Mouse (Mus musculus): Measurements from ENCODE around the gene Stxbp5l. TPM values are rescaled to one million over a fixed set of nuclear protein-coding genes. Genes with fewer than 3 reads are reported as not detected.
"Not testable (repeated sequence)": the region's sequence is repeated elsewhere in the genome, so short reads cannot be mapped to it uniquely, and the experiment has no call there.

The Stxbp5l gene
- polyA plus RNA-seq, 1 experiment from 2014 or later, result 5.5 TPM

DNA sequence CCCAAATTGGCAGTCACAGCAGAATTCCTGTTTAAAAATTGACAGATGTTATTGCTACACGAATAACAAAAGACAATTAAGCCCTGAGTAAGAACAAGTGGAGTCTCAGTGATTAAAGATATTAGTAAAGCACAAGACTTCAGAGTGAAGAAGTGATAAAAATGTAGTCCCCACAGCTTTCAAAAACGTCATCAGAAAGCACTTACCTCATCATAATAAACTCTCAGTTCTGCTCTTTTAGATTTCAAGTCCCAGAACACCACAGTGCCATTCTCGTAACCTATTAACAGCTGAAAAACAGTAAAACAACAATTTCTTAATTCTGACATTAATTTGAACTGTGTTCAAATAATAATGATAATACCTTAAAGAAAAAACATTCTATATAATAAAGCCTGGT is 123.1 kb downstream of the Stxbp5l start:
- no peak for ATAC-seq (ENCODE audit: low FRiP score)
- Histone ChIP-seq H3K27me3 (no peaks in the 10 kb centered on the region), H3K9ac (no peak overlapping the region), H3K9me3 (replicated peaks) (no peaks in the 10 kb centered on the region), H3K27ac (no peak overlapping the region), H3K36me3 (no peaks in the 10 kb centered on the region), H3K4me2 (replicated peaks) (no peak overlapping the region), H3K4me3 (no peak overlapping the region), H3K4me1 (no peaks in the 10 kb centered on the region)
- 73% methylated on average over 3 of the region's 3 CpGs for WGBS

DNA sequence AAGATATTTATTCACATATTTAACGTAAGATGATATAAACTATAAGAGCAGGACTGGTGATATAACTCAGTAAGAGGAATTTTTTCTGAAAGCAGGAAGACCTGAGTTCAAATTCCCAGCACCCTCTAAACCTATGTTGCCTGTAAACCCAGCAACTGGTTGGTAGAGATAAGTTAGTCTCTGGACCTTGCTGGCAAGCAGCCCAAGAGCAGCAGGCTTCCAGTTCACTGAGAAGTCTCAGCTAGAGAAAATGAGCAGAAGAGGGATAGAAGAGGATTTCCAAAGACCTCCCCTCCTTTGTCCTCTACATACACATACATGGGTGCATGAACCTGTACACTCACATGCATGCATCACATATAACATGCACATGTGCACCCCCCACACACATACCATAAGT is 165.6 kb downstream of the Stxbp5l start:
- H3K27ac ChIP-seq, result no peak overlapping the region
- no peaks in the 10 kb centered on the region for H3K27me3 ChIP-seq
- no peak overlapping the region for H3K9ac ChIP-seq
- H3K4me3 ChIP-seq, result no peak overlapping the region
- no peaks in the 10 kb centered on the region for H3K9me3 ChIP-seq (replicated peaks)
- no peaks in the 10 kb centered on the region for H3K36me3 ChIP-seq
- H3K4me1 ChIP-seq, result no peaks in the 10 kb centered on the region
- 86% methylated on average over 1 of the region's 1 CpGs for WGBS
- no peak for ATAC-seq (ENCODE audit: low FRiP score)
- H3K4me2 ChIP-seq (replicated peaks), result no peak overlapping the region

DNA sequence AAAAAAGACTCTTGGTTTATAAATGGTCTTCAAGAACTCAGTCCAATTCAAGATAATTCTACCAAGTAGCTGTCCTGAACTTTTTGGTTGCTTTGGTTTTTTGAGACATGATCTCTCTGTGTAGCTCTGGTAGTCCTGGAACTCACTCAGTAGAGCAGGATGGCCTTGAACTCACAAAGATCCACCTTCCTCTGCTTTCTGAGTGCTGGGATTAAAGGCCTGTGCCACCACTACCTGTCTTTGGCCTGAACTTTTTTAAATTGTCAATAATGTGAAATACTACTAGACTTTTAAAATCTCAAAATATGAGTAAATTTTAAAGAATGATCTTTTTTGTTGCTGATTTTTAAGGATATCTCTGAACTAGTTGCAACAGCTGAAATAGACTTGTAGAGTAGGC is 176.0 kb downstream of the Stxbp5l start:
- Histone ChIP-seq H3K36me3 (no peaks in the 10 kb centered on the region), H3K27ac (no peak overlapping the region), H3K9ac (no peak overlapping the region), H3K4me1 (no peaks in the 10 kb centered on the region), H3K27me3 (no peaks in the 10 kb centered on the region), H3K4me3 (no peak overlapping the region), H3K9me3 (replicated peaks) (no peaks in the 10 kb centered on the region), H3K4me2 (replicated peaks) (no peak overlapping the region)
- ATAC-seq (ENCODE audit: low FRiP score), result no peak

DNA sequence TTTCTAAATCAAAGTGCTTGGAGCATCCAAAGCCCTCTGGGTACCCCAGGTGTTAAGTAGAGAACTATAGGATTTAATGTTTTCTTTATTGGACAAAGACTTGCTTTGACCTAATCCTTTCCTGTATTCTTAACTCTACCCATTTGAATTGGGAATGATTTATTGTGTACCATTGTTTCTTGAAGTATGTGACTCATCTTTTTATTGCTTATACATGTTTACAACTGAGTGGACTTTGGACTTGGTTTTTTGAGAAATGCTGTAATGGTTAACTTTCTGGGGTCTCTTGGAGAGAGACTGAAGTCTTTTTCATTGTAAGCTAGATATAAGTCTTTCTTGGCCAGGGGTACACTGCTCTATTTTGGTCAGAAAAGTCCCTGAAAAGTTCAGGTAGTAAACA is 190.6 kb downstream of the Stxbp5l start:
- no peak overlapping the region for H3K9ac ChIP-seq
- H3K36me3 ChIP-seq, result no peaks in the 10 kb centered on the region
- H3K4me3 ChIP-seq, result no peak overlapping the region
- H3K9me3 ChIP-seq (replicated peaks), result no peaks in the 10 kb centered on the region
- no peak overlapping the region for H3K4me2 ChIP-seq (replicated peaks)
- H3K27ac ChIP-seq, result no peak overlapping the region
- H3K27me3 ChIP-seq, result no peaks in the 10 kb centered on the region
- no peaks in the 10 kb centered on the region for H3K4me1 ChIP-seq
- no peak for ATAC-seq (ENCODE audit: low FRiP score)

DNA sequence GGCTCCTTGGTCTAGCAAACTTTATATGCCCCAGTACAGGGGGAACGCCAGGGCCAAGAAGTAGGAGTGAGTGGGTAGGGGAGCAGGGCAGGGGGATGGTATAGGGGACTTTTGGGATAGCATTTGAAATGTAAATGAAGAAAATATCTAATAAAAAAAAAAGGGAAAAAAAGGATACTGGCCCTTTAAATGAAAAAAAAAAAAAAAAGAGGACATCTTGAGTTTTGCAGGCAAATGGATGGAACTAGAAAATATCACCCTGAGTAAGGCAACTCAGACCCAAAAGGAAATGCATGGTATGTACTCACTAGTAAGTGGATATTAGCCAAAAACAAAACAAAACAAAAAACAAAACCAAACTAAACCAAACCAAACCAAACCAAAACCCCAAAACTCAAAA is 259.6 kb downstream of the Stxbp5l start:
- H3K4me1 ChIP-seq; H3K4me2 ChIP-seq (replicated peaks); H3K9ac ChIP-seq; ATAC-seq (ENCODE audit: low FRiP score); H3K9me3 ChIP-seq (replicated peaks); H3K4me3 ChIP-seq; H3K27me3 ChIP-seq; H3K27ac ChIP-seq; H3K36me3 ChIP-seq: not testable (repeated sequence)
- 74% methylated on average over 1 of the region's 1 CpGs for WGBS

DNA sequence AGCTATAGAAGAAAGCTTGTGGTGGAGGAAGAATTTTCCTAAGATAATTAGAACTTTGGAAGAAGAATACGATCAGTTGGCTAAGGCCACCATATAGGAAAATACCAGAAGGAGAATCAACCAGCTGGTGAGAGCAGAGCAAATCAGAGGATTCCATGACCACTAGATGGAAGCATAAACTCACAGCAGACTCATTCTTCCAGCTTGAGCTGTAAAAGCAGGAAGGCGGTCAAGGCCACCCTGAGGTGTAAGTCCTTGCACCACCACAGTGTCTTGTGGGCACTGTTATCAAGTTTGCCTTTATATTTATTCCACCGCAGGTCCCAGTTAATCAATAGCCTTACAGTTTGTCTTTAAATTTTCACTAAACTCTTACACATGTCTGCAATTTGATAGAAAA is 275.5 kb downstream of the Stxbp5l start:
- H3K9me3 ChIP-seq (replicated peaks), result no peaks in the 10 kb centered on the region
- H3K4me3 ChIP-seq, result no peak overlapping the region
- WGBS, result 39% methylated on average over 3 of the region's 3 CpGs
- no peaks in the 10 kb centered on the region for H3K36me3 ChIP-seq
- H3K4me2 ChIP-seq (replicated peaks), result no peak overlapping the region
- H3K9ac ChIP-seq, result no peak overlapping the region
- H3K4me1 ChIP-seq, result no peaks in the 10 kb centered on the region
- no peaks in the 10 kb centered on the region for H3K27me3 ChIP-seq
- H3K27ac ChIP-seq, result no peak overlapping the region
- peak; percentile 87 for ATAC-seq (ENCODE audit: low FRiP score)

DNA sequence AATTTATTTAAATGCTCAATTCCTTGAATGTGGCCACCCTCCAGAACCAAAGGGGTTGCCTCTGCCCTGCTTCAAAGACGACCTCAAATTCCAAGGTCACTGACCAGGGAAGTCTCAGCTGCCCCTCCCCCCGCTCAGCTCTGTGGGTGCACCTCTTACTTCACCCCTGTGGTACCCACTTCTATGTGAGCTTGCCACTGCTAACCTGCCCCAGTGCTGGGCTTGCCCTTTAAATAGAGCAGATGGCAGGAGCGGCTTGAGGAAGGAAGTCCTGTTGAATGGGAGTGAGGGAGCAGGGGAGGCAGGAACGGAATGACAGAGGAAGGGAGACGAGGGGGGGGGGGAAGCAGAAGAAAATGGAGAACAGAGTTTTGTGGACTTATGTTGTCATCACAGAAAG is 276.0 kb downstream of the Stxbp5l start:
- H3K4me2 ChIP-seq (replicated peaks), result no peak overlapping the region
- H3K4me3 ChIP-seq, result no peak overlapping the region
- H3K27ac ChIP-seq, result no peak overlapping the region
- H3K27me3 ChIP-seq, result no peaks in the 10 kb centered on the region
- no peaks in the 10 kb centered on the region for H3K36me3 ChIP-seq
- no peaks in the 10 kb centered on the region for H3K4me1 ChIP-seq
- no peak overlapping the region for H3K9ac ChIP-seq
- ATAC-seq (ENCODE audit: low FRiP score), result no peak
- WGBS, result 25% methylated on average over 5 of the region's 5 CpGs
- H3K9me3 ChIP-seq (replicated peaks), result no peaks in the 10 kb centered on the region

DNA sequence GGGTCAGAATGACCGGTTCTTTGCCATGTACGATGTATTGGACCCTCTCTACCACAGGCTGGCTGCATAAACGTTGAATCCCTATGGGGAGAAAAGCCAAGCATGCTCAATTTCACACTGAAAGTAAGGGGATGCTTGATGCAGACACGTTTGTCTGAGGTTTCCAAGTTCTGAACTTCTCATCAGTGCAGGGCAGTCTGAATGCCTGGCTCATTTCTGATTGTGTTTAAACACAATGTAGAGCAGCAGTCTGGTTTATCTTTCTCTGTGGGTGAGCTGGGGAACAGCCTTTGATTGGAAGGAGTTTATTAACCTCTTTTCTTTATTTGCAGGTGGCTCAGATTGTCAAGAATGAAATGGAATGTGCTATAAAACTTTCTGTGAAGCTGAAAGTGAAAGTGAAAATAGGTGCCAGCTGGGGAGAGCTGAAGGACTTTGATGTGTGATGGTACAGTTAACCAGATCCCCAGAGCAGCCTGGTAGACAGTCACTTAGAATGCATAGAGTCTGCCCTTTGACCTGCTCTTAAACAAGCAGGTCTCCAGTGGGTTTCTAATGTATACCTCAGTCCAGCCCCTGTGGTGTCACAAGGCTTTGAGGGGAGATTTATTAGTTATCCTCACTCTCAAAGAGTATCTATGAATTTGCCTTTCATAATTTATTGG is 290.5 kb downstream of the Stxbp5l start:
- Histone ChIP-seq H3K9me3 (replicated peaks) (peaks cover 1% of the 10 kb centered on the region; the same call in 1 of the 2 replicates), H3K4me1 (no peaks in the 10 kb centered on the region), H3K4me3 (no peak overlapping the region), H3K4me2 (replicated peaks) (no peak overlapping the region), H3K27me3 (no peaks in the 10 kb centered on the region), H3K36me3 (peaks cover 15% of the 10 kb centered on the region; the same call in 1 of the 2 replicates), H3K27ac (no peak overlapping the region), H3K9ac (no peak overlapping the region)
- ATAC-seq (ENCODE audit: low FRiP score), result no peak
- 81% methylated on average over 4 of the region's 4 CpGs for WGBS

DNA sequence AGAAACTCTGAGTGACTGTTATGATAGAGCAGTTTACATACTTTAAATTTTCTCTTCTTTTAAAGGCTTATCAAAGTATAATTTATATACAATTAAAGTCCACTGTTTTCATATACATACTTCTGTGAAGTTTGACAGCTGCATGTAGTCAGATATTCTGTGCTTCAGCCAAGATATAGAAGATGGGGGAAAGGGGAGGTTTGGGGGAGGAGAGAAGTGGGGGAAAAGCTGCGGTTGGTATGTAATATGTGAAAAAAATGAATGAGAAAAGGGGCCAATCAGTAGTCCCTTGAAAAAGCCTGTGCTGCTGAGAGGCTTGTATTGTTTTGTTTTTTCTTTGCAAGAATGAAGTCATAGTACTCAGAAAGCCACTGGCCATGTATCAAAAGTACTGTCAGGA is 295.1 kb downstream of the Stxbp5l start:
- 84% methylated on average over 1 of the region's 1 CpGs for WGBS
- no peak for ATAC-seq (ENCODE audit: low FRiP score)
- Histone ChIP-seq H3K4me1 (no peaks in the 10 kb centered on the region), H3K9ac (no peak overlapping the region), H3K36me3 (peaks cover 28% of the 10 kb centered on the region), H3K4me3 (no peak overlapping the region), H3K4me2 (replicated peaks) (no peak overlapping the region), H3K9me3 (replicated peaks) (no peaks in the 10 kb centered on the region), H3K27me3 (no peaks in the 10 kb centered on the region), H3K27ac (no peak overlapping the region)

DNA sequence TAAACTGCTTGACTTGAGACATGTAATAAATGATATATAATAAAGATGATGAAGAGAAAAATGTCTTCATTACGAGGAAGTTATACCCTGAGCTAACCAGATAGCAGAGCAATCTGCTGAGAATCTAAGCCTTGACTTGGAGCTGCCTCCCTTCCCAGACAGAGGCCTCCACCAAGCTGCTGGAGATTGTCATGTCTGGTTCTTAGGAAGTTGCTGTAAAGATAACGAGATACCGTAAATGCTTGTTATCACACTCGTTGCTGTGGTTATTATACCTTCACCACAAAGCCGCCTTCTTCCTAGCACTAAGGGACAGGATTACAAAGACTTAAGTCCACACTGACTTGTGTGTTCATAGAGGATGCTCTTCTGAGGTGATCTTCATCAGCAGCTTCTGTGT is 312.4 kb downstream of the Stxbp5l start:
- Histone ChIP-seq H3K27me3 (no peaks in the 10 kb centered on the region), H3K9me3 (replicated peaks) (no peaks in the 10 kb centered on the region), H3K4me2 (replicated peaks) (no peak overlapping the region), H3K9ac (no peak overlapping the region), H3K4me3 (no peak overlapping the region), H3K27ac (no peak overlapping the region), H3K36me3 (peaks cover 11% of the 10 kb centered on the region), H3K4me1 (no peaks in the 10 kb centered on the region)
- ATAC-seq (ENCODE audit: low FRiP score), result no peak
- WGBS, result 96% methylated on average over 5 of the region's 5 CpGs

Other genes starting within 250 kb of the Stxbp5l start
- 43.3 and 45.1 TPM in 2 replicates for gene Gtf2e1, start 154.8 kb upstream of the Stxbp5l start, polyA plus RNA-seq (2016; fragmentation: Nextera tagmentation; extraction: Ambion mirVana)
- 30.2 and 32.5 TPM in 2 replicates for gene Rabl3, start 154.9 kb upstream of the Stxbp5l start, polyA plus RNA-seq (2016; fragmentation: Nextera tagmentation; extraction: Ambion mirVana)
- 0.25 TPM in 1 of 2 replicates, not detected in the other for gene Hgd, start 195.2 kb upstream of the Stxbp5l start, polyA plus RNA-seq (2016; fragmentation: Nextera tagmentation; extraction: Ambion mirVana)

Measured in hindbrain, embryonic 12.5 days (tissue).